Mouse (Mus musculus) forebrain, embryonic 10.5 days (tissue): ENCODE measurements around the gene Rdh16f2. TPM values are rescaled to one million over a fixed set of nuclear protein-coding genes. Genes with fewer than 3 reads are reported as not detected.
"Not testable (repeated sequence)": the region's sequence is repeated elsewhere in the genome, so short reads cannot be mapped to it uniquely, and the experiment has no call there.

Source experiments
- DNase-seq: peaks from one replicate; pipeline ENCODE4 v3.0.0-alpha.2; 2017; ENCODE audit warnings: low spot score; ENCODE audit errors: extremely low spot score
- H3K27ac ChIP-seq: fragments of 300-500 bp; sonication (generic); 2 replicates; pipeline ENCODE4 v1.5.1; 2016; ENCODE audit warnings: mild to moderate bottlenecking
- H3K27me3 ChIP-seq: fragments of 300-500 bp; sonication (generic); 2 replicates; pipeline ENCODE4 v1.6.1; 2016; ENCODE audit warnings: mild to moderate bottlenecking; ENCODE audit not compliant: poor library complexity, severe bottlenecking
- H3K36me3 ChIP-seq: fragments of 300-500 bp; sonication (generic); replicated peaks from 2 replicates; pipeline ENCODE4 v1.6.1; 2016; ENCODE audit warnings: mild to moderate bottlenecking, moderate library complexity
- H3K4me1 ChIP-seq: fragments of 300-500 bp; sonication (generic); 2 replicates; pipeline ENCODE4 v1.6.1; 2016
- H3K4me3 ChIP-seq: fragments of 300-500 bp; sonication (generic); 2 replicates; pipeline ENCODE4 v1.5.1; 2016; ENCODE audit warnings: mild to moderate bottlenecking, moderate library complexity
- H3K9me3 ChIP-seq: fragments of 300-500 bp; sonication (generic); 2 replicates; pipeline ENCODE4 v1.6.1; 2016; ENCODE audit warnings: mild to moderate bottlenecking, moderate library complexity
- WGBS: fragments of 180-500 bp; shearing (Covaris S2); methylation state at CpG from one replicate; pipeline ENCODE4 v1.1.7; 2016; 5-methylcytosine and 5-hydroxymethylcytosine counted together
- polyA plus RNA-seq: library from polyadenylated mRNA; unstranded; fragments of >200 nt; fragmentation: Nextera tagmentation; extraction: Ambion mirVana; gene quantifications from 2 replicates; pipeline ENCODE4 v1.2.1, GENCODE M21; 2016

The Rdh16f2 gene
- polyA plus RNA-seq, 1 experiment from 2014 or later = not detected

GRCm38 (mm10) chr10:127864931-127865330 is 1.3 kb upstream of the Rdh16f2 start:
- H3K27me3 ChIP-seq = no peaks in the 10 kb centered on the region
- H3K9me3 ChIP-seq = no peaks in the 10 kb centered on the region; the same call in 1 of the 2 replicates
- DNase-seq = no peak
- no peak overlapping the region for H3K27ac ChIP-seq
- no peaks in the 10 kb centered on the region for H3K4me1 ChIP-seq
- no peak overlapping the region for H3K4me3 ChIP-seq
- no peaks in the 10 kb centered on the region for H3K36me3 ChIP-seq

- WGBS = 70% methylated on average over 4 of the region's 4 CpGs
- Histone ChIP-seq H3K4me3 (no peak overlapping the region), H3K4me1 (no peaks in the 10 kb centered on the region), H3K27me3 (no peaks in the 10 kb centered on the region), H3K27ac (no peak overlapping the region), H3K36me3 (no peaks in the 10 kb centered on the region), H3K9me3 (peaks cover 9% of the 10 kb centered on the region; the same call in 1 of the 2 replicates)
- no peak for DNase-seq
Measured at GRCm38 (mm10) chr10:127872484-127872883, 6.2 kb downstream of the Rdh16f2 start.

GRCm38 (mm10) chr10:127877681-127878080 is 11.4 kb downstream of the Rdh16f2 start:
- Histone ChIP-seq H3K27ac (no peak overlapping the region), H3K27me3 (no peaks in the 10 kb centered on the region), H3K9me3 (no peaks in the 10 kb centered on the region), H3K4me1 (no peaks in the 10 kb centered on the region), H3K36me3 (no peaks in the 10 kb centered on the region), H3K4me3 (no peak overlapping the region)
- 46% methylated on average over 2 of the region's 2 CpGs for WGBS
- DNase-seq = no peak

GRCm38 (mm10) chr10:127878262-127879057 is 12.2 kb downstream of the Rdh16f2 start:
- Histone ChIP-seq H3K9me3 (no peaks in the 10 kb centered on the region), H3K36me3 (no peaks in the 10 kb centered on the region), H3K4me3 (no peak overlapping the region), H3K27me3 (no peaks in the 10 kb centered on the region), H3K4me1 (no peaks in the 10 kb centered on the region), H3K27ac (no peak overlapping the region)
- no peak for DNase-seq
- 82% methylated on average over 3 of the region's 3 CpGs for WGBS

GRCm38 (mm10) chr10:127879155-127879688 is 12.9 kb downstream of the Rdh16f2 start:
- Histone ChIP-seq H3K4me1 (no peaks in the 10 kb centered on the region), H3K4me3 (no peak overlapping the region), H3K9me3 (no peaks in the 10 kb centered on the region), H3K27ac (no peak overlapping the region), H3K27me3 (no peaks in the 10 kb centered on the region), H3K36me3 (no peaks in the 10 kb centered on the region)
- WGBS = 91% methylated on average over 3 of the region's 3 CpGs
- no peak for DNase-seq

- Histone ChIP-seq H3K9me3 (no peaks in the 10 kb centered on the region), H3K27me3 (no peaks in the 10 kb centered on the region), H3K36me3 (no peaks in the 10 kb centered on the region), H3K27ac (no peak overlapping the region), H3K4me1 (no peaks in the 10 kb centered on the region), H3K4me3 (no peak overlapping the region)
- DNase-seq = no peak
- 85% methylated on average over 4 of the region's 4 CpGs for WGBS
Measured at GRCm38 (mm10) chr10:127881041-127881440, 14.8 kb downstream of the Rdh16f2 start.

GRCm38 (mm10) chr10:127886551-127886950 is 20.3 kb downstream of the Rdh16f2 start:
- Histone ChIP-seq H3K4me1 (peaks cover 7% of the 10 kb centered on the region), H3K4me3 (no peak overlapping the region), H3K9me3 (no peaks in the 10 kb centered on the region), H3K27ac (no peak overlapping the region), H3K27me3 (no peaks in the 10 kb centered on the region), H3K36me3 (no peaks in the 10 kb centered on the region)
- 90% methylated on average over 1 of the region's 1 CpGs for WGBS
- DNase-seq = no peak

GRCm38 (mm10) chr10:127886971-127887370 is 20.7 kb downstream of the Rdh16f2 start:
- H3K4me3 ChIP-seq = no peak overlapping the region
- H3K27ac ChIP-seq = no peak overlapping the region
- DNase-seq = no peak
- H3K36me3 ChIP-seq = no peaks in the 10 kb centered on the region
- H3K27me3 ChIP-seq = no peaks in the 10 kb centered on the region
- H3K9me3 ChIP-seq = no peaks in the 10 kb centered on the region
- WGBS = 87% methylated on average over 4 of the region's 4 CpGs
- H3K4me1 ChIP-seq = peaks cover 7% of the 10 kb centered on the region

GRCm38 (mm10) chr10:127888605-127889004 is 22.3 kb downstream of the Rdh16f2 start, which contains the start of gene Rdh7:
TSS of gene Rdh7 (minus strand) at chr10:127888817.
- peaks cover 7% of the 10 kb centered on the region for H3K4me1 ChIP-seq
- H3K27ac ChIP-seq = no peak within 1 kb of the TSS
- no peaks in the 10 kb centered on the region for H3K27me3 ChIP-seq
- no peak for DNase-seq
- H3K36me3 ChIP-seq = no peaks in the 10 kb centered on the region
- H3K4me3 ChIP-seq = no peak within 1 kb of the TSS
- no peaks in the 10 kb centered on the region for H3K9me3 ChIP-seq

- no peak for DNase-seq
- Histone ChIP-seq H3K4me1 (peaks cover 7% of the 10 kb centered on the region), H3K4me3 (no peak overlapping the region), H3K27ac (no peak overlapping the region), H3K27me3 (no peaks in the 10 kb centered on the region), H3K36me3 (no peaks in the 10 kb centered on the region), H3K9me3 (no peaks in the 10 kb centered on the region)
- WGBS = 100% methylated on average over 1 of the region's 1 CpGs
Measured at GRCm38 (mm10) chr10:127891481-127891880, 25.2 kb downstream of the Rdh16f2 start.

GRCm38 (mm10) chr10:127893163-127894022 is 27.1 kb downstream of the Rdh16f2 start:
- not testable (repeated sequence) for H3K27ac ChIP-seq, H3K4me1 ChIP-seq, H3K36me3 ChIP-seq, H3K4me3 ChIP-seq, H3K27me3 ChIP-seq, DNase-seq, H3K9me3 ChIP-seq
- 63% methylated on average over 5 of the region's 5 CpGs for whole genome bisulfite sequencing

GRCm38 (mm10) chr10:127896705-127897104 is 30.4 kb downstream of the Rdh16f2 start:
- Histone ChIP-seq H3K27me3 (no peaks in the 10 kb centered on the region), H3K4me3 (no peak overlapping the region), H3K4me1 (no peaks in the 10 kb centered on the region), H3K27ac (no peak overlapping the region), H3K9me3 (no peaks in the 10 kb centered on the region), H3K36me3 (no peaks in the 10 kb centered on the region)
- no peak for DNase-seq
- WGBS = 78% methylated on average over 5 of the region's 5 CpGs

- no peak overlapping the region for H3K4me3 ChIP-seq
- no peak overlapping the region for H3K27ac ChIP-seq
- H3K9me3 ChIP-seq = no peaks in the 10 kb centered on the region
- H3K27me3 ChIP-seq = no peaks in the 10 kb centered on the region
- DNase-seq = no peak
- 89% methylated on average over 3 of the region's 3 CpGs for WGBS
- no peaks in the 10 kb centered on the region for H3K4me1 ChIP-seq
- no peaks in the 10 kb centered on the region for H3K36me3 ChIP-seq
Measured at GRCm38 (mm10) chr10:127897506-127897905, 31.2 kb downstream of the Rdh16f2 start.
